Mouse (Mus musculus): ENCODE measurements around the gene Adra1b.

Gene Adra1b

DNA sequence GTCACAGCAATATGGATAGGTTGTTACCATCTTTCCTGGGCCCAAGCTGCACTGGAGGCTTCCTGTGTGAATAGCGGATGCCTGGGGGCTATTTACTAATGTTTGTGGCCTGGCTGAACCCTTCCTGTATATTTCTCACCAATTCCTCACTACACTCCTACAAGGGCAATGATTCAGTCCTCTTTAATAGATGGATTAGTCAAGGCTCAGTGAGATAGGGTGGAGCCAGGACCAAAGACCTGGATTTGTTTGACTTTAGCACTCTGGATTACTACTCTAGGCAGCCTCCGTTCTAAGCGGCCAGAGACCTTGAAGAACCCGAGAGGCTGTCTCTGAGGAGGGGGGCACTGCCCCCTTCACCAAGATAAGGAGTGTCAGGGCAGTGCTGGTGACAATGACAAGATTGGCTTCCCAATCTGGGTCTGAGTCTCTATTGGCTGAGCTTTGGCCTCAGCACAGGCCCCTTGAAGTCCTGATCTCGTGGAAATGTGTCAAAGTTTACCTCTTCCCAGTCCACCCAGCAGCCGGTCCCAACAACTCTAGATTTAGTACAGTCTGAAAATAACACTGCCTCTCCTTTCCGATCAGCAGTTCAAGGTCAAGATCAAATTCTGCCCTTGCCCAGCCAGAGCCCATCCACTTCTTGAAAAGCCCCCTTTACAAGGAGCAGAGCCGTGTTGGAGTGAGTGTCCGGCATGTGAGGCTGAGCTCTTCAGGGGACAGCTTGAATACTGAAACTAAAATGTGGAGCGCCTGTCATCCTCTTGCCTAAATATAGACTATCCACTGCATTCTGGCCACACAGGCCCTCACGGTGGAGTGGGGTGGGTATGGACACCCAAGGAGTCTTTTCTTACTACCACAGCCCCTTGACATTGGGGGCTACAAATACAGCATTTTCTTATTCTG is 80.2 kb downstream of the Adra1b start:
- in situ Hi-C loops (cut with MboI, MseI), result no loop called here

DNA sequence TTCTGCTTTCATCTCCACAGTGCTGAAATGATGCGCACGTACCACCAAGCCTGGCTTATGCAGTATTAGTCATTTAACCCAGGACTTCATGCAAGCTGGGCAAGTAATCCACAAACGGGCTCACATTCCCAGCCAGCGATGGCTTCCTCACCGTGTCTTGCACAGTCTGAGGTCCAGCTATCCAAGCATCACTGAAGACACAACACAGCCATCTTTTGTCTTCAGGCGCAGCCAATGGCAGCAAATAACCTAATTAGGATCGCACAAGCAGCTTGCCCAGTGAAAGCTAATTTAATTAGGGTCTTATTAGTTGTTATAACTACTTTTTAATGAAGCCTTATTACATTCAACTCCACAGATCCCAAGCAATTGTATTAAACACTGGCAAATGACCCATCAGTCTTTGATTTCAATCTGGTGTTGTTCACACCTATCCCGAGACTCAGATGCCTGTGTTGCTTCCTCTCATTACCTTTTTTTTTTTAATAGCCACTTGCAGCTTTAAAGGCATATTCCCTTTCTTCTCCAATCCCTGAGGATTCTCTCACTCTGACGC is 83.6 kb downstream of the Adra1b start:
- in situ Hi-C loops (cut with MboI, MseI), result no loop called here

DNA sequence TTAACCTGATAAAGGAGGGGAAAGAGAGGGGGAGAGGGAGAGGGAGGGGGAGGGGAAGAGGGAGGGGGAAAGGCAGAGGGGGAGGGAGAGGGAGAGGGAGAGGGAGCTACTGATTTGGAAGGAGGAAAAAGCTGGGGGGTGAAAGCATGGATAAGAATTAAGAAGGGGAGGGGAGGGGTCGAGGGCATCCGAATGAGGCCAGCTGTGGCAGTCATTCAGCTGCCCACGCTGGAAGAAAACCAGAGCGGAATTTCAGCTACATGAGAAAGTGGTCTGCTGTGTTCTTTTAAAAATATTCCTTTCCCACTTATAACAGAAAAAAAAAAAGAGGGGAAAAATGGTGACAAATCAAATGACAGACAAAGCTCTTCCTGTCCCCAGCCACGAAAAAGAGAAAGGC is 88.5 kb downstream of the Adra1b start:
- in situ Hi-C loops (cut with MboI, MseI), result no loop called here

DNA sequence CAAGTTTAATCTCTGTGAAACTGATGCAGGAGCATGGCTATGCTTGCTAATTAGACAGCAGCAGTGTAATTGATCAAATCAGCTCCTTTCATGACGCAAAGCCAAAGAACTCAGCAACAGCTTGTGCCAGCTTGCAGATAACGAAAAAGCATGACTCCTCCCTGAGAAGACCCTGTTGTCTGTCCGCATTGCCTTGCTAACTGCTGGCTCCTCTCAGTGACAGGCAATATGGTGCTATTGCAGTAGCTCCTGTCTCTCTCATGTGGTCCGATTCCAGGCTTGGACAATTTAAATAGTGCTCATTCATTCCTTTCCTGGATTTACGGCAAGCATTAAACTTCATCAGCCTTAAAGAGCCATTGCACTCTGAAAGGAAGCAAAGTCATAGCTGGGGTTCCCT is 93.3 kb downstream of the Adra1b start:
- in situ Hi-C loops (cut with MboI, MseI), result loop anchor here (5.0 kb wide), 1 partner anchor 40 kb away; no protein-coding TSS in a partner anchor

DNA sequence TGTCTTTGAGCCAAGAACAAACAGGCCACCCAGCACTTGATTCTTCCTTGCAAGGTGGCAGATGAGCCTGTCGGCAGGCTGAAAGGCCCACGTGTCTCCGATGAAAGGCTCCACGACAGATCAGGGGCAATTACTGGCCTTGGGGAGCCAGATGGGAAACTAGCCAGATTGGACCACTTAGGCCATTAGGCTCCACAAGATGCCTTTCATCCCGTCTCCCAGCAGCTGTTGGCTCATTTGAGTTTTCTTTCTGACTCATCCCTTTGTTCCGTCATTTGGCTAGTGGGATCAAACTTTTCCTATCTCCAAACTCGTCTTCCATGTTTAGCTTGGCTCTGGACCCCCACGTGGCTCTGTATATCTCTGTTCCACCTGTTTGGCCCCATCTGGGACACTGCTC is 105.0 kb downstream of the Adra1b start:
- in situ Hi-C loops (cut with MboI, MseI), result loop anchor here (10.0 kb wide), 1 partner anchor 529 kb away; no protein-coding TSS in a partner anchor

DNA sequence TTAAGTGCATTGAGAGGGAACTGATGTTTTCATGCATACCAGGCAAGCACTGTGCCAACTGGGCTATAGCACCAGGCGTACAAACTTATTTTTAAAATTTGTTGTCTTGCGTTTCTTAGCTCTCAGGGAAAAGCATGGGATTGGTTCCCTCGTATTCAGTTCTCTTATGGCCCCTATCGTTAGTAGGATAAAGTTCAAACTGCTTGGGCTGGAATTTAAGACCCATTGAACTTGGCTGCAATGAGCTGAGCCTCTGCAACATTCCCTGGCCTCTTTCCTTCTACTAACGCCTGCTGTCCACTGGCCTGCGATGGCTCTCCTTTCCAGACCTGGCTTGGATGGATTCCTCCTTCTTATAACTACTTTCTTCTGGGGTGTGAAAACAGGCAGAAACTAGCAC is 110.6 kb downstream of the Adra1b start:
- in situ Hi-C loops (cut with MboI, MseI), result loop anchor here (10.0 kb wide), 1 partner anchor 534 kb away; no protein-coding TSS in a partner anchor

DNA sequence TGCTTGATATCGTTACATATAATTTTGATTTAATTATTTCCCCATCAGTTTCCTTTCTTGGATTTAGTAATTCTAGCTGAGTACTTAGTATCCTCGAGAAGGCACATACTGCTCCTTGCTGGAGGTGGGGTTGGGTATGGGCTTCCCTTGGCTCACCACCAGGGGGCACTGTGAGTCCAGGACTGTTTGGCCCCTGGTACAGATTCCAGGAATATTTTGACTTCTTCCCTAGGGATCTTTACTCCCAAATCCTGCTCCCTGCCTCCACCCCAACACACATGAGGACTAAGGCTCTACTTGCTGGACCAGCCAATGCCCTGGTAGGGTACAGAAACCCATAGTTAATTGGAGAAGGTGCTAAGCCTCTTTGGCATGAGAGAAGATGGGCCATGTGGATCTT is 117.2 kb downstream of the Adra1b start:
- in situ Hi-C loops (cut with MboI, MseI), result no loop called here

DNA sequence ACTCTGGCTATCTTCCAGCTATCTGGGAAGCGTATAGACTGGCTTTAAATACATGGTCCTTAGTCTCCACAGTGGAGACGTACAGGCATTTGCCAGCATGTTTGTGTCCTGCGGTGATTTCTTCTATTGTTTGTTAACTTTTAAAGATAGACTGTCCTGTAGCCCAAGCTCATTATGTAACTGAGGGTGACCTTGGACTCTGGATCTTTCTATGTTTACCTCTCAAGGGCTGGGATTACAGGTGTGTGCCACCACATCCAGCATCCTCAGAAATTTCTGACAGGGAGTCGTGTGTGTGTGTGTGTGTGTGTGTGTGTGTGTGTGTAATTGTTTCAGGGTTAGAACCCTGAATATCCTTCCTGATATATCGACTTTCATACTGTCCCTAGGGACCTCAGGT is 117.9 kb downstream of the Adra1b start:
- in situ Hi-C loops (cut with MboI, MseI), result no loop called here

DNA sequence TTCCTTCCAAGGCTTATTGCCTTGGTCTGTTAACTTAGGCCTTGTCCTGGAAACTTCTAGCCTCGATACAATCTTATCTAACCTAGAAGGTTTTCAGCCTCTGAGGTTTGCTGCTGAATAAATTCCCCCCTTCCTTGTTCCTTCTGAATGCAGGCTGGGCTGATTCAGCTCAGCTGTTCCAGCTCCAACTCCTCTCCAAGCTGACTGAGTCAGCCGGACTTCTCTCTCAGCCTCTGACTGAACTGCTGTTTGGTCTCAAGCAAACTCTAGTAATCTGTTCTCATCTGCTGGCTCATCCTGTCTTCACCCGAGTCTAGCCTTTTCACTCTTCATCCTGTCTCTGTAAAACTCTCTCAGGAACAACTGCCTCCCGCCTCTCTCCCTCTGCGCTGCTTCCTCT is 121.5 kb downstream of the Adra1b start:
- in situ Hi-C loops (cut with MboI, MseI), result no loop called here

DNA sequence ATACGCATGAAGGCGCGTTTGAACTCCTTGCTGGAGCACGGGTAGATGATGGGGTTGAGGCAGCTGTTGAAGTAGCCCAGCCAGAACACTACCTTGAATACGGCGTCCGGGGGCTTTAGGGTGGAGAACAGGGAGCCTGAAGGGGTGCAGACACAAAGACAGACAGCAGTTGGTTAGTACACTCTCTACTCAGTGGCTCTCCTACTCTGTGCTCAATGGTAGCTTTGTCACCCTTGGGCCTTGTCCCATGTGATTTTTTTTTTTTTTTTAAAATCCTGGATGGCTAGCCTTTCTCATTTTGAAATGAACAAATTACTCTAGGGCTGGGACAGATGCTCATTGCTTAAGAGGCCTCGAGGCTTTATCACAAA is 124.7 kb downstream of the Adra1b start:
- in situ Hi-C loops (cut with MboI, MseI), result no loop called here

DNA sequence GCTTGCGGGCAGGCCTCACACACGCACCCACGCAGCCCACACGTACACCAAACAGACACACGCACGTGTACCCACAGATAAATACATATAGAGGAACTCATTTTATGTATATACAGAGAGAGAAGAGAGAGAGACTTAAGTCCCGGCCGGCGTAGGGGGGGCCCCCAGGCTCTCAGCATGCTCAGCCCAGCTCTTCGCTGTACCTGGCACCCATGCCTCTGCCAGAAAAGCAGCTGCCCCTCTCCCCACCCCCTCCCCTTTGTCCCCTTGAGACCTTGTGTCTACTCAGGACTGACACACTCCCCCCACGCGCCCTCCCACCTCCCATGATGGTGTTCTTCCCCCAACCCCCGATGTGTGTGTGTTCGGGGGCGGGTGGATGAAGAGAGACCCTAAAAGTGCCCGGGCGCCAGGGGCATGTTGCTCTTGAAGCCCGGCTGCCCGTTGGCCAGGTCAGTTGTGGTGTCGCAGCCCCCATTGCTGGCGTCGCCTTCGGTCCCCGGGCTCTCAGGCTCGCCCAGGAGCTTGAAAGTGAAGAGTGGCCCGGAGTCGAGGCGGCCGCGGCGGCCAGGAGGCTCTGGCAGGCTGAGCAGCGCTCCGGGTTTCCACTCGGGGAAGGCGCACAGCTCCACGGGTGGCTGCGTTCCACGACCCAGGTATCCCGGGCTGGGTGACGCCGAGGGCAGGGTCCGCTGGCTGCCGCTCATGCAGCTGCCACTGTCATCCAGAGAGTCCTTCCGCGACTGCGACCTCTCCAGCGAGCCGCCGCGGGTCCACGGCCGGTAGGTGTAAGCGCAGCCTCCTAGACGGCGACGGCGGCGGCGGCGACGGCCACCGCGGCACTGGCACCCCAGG is 125.3 kb downstream of the Adra1b start:
- in situ Hi-C loops (cut with MboI, MseI), result no loop called here

DNA sequence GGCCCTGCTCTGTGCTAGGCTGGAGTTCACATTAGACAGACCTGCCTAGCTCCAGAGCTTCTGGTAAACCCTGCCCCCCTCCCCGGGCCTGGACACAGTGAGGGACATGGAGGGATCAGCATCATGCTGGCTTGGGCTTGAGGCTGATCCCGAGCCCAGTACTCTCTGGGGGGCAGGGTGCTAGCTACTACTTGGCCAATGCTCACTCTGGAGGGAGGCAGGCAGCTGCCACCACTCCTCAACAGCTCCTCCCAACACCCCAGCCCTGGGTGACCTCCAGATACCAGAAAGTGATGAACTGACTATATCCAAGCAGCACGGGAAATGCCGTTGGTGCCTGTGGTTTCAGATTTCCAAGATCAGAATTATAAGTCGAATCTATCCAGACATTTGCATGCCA is 127.3 kb downstream of the Adra1b start:
- in situ Hi-C loops (cut with MboI, MseI), result loop anchor here (5.0 kb wide), 1 partner anchor 554 kb away; no protein-coding TSS in a partner anchor

DNA sequence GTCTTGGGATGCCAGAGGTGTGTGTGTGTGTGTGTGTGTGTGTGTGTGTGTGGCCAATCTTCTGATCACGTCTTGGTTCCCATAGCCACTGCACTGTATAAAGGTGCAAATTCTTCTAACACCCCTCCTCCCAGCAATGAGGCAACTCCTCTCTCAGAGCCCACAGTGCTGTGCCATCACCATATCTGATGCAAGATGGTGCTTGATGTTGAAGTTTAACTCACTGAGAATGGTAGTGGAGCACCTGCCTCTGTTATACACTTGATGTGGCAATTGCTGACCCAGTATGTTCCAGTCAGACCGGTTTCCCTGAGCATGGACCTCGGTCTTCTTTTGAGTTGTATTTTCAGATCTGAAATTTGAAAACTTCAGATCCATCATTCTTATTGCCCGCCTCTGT is 130.9 kb downstream of the Adra1b start:
- in situ Hi-C loops (cut with MboI, MseI), result loop anchor here (5.0 kb wide), 1 partner anchor 557 kb away; no protein-coding TSS in a partner anchor

DNA sequence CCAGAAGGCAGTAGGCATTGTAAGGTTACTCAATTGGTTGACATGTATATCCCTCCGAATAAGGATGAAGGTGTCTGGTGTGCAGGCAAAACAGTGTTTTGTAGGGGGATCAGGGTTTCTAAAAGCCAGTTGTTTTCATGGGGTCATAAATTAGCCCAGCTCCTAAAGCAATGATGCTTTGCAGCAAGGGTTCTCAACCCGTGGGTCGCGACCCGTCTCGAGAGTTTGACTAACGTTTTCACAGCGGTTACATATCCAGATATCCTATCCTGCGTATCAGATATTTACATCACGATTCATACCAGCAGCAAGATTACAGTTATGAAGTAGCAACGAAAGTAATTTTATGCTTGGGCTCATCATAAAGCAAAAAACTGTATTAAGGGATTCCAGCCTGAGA is 133.3 kb downstream of the Adra1b start:
- in situ Hi-C loops (cut with MboI, MseI), result no loop called here

DNA sequence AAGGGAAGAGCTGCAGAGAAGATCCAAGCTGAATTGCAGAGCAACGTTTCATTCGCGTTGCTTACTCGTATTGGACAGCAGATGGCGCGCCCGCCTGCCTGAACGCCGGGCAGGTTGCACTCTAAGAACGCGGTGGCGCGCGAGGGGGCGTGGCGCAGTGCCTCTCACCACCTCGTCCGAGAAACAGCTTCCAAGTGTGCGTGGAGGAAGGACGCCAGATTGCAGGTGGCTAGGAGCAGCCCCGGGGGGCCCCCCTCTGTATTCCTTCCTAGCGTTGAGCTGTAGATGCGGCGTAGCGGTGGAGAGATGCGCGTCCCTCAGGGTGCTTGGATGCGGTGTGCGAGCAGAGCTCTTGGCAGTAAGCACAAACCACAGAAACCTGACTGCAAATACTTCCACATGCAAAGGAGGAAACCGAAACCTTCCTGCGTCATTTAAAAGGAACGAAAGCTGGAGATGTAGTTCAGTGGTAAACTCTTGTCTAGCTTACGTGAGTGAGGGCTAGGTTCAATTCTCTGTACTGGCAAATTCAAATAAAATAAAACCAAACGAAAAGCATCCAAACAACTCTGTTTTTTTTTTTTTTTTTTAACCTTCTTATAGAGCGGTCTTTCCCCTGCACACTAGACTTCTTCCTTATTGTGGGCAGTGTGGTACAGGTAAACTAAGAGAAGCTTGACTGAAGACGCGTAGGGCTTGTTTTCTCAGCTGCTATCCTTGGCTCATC is 133.9 kb downstream of the Adra1b start:
- in situ Hi-C loops (cut with MboI, MseI), result no loop called here

DNA sequence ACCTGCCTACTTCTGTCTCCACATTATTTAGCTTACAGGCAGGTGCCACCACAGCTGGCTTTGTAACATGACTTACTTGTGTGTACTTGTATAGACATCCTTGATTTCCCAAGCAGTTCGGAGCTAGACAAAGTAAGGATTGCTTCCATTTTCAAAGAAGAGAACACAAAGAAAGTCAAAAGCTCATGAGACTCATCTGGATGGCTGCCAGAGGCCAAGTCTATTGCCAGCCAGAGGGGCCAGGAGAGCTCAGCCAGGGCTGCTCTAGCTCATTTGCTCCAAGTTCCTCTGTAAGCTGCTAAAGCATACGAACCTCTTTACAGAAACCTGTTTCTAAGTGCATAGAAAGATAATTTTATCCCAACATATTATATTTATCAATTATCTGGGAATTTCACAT is 142.6 kb downstream of the Adra1b start:
- in situ Hi-C loops (cut with MboI, MseI), result no loop called here

DNA sequence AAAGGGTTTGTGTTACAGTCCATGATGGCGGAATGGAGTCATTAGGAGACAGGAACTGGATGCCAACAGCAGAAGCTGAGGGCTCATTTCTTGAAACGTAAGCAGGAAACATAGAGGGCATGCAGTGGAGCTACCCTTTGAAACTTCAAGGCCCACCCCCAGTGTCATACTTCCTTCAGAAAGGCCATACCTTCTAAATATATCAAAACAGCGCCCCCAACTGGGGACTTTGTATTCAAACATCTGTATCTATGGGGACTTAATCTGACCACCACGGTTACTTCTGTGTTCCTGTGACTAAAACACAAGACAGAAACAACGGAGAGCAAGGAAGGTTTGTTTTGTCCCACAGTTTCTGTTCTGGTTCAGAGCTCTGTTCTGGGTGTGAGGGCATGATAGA is 145.6 kb downstream of the Adra1b start:
- in situ Hi-C loops (cut with MboI, MseI), result no loop called here

DNA sequence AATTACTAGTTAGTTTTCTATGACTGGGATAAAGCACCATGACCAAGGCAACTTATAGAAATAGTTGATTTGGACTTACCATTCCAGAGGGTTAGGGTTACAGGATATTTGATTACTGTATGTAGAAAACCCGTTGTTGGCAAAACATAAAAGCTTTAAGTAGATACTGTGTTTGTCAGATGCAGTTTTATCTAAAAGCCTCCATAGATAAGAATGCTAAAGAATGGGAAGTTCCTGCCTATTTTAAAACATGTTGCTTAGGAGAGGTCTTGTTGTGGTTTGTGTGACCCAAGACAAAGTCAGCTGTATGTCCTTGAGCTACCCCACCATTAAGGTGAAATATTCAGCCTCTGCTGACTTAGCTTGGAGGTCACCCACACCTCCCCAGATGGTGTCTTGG is 146.4 kb downstream of the Adra1b start:
- in situ Hi-C loops (cut with MboI, MseI), result no loop called here

DNA sequence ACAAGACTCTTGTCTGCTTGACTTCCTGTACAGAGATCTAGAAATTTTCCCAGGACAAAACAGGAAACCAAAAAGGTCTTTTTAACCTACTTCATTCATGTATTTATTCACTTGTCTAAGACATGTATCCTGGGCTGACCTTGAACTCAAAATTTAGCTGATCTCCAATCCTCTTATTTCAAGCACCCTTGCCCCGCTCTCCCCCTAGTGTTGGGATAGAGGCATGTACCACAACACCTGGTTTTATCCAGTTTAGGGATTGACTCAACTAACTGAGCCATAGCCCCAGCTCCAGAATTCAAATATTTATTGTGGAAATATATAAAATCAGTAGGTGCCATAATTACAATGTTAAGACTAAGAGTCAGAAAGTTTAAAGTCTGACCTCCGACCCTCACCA is 149.5 kb downstream of the Adra1b start:
- in situ Hi-C loops (cut with MboI, MseI), result no loop called here

DNA sequence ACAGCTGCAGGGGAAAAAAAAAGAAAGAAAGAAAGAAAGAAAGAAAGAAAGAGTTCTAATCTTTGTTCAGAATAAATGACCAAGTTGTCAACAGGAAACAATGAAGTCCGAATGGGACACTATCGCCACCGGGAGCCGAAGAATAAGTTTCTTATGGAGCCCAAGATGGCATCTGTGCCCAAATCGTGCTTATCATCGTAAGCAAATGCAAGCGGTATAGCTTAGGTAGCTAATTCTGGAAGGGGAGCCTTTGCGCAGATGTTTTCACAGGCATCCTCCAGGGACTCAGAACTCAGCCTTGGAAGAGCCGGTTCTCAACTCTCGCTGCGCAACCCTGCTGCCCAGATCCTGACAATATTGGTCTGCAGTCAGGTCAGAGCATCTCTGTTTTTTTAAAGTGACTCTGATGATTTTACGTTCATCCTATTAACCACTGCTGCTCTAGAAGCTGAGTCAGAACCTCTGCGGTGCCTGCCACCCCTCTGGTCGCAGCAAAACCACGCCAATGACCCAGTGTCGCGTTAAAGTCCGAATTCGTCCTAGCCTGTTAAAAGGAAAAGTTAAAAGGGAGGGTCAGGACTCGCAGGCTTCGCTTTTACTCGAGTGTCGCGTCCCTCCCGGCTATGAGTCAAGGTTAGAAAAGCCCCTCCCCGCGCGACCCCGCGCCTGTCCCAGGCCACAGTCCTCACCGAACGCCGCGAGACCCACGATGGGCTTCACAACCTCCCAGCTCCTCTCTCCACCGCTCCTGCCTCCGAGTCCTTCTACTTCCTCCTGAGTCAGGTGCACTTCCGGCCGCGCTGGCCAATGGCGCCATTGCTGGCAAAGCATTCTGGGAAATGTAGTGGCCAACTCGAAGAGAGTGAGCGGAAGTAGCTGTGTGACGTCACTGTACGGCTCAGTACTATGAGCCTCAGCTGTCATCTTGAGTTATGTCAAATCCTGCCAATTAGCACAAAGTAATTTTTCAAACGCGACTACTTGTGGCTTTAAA is 153.5 kb downstream of the Adra1b start, which contains the start of gene Ttc1:
Gene Ttc1 (minus strand): TSS at position 776 of the 994 bp plus-strand sequence.
- in situ Hi-C loops (cut with MboI, MseI), result loop anchor here (5.0 kb wide), 1 partner anchor 55 kb away; no protein-coding TSS in a partner anchor

Measured in regulatory T cell (primary cell).